Mouse (Mus musculus) spleen, adult 18-20 months (tissue): ENCODE measurements at regions not wholly inside any gene's neighbourhood (a gene's known extent, or its start where the extent isn't known, plus 50 kb on each side); places are given as distances from the start of the nearest gene placed in this dataset.

Source experiments
- DNase-seq, 2 experiments: peaks; one replicate each; pipeline ENCODE4 v3.0.0; 2022; ENCODE audit warnings: mixed read lengths in 2 of 2

DNA sequence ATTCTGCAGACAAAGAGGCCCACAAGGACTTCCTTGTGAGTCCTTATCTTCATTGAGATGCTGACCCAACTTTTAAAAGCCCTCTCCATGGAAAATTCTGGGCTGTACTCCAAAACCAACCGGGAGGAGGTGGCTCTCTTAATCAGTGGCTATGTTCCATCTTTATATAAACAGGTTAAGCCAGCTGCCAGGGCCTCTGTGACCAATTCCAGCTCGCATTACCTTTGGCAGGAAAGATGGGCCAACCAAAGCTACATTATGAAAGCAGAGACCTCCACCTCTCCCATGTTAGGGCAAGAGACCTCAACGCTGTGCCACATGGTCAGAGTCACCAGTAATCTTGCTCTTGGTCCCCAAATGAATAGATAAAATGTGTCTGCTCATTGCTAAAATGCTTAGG is 192.0 kb upstream of the Cited2 start:
- no peak for DNase-seq

- DNase-seq = no peak
Measured at GRCm38 (mm10) chr10:17538944-17539533, 184.0 kb upstream of the Cited2 start.

- DNase-seq = no peak
Measured at GRCm38 (mm10) chr10:17540404-17541375, 182.3 kb upstream of the Cited2 start.

DNA sequence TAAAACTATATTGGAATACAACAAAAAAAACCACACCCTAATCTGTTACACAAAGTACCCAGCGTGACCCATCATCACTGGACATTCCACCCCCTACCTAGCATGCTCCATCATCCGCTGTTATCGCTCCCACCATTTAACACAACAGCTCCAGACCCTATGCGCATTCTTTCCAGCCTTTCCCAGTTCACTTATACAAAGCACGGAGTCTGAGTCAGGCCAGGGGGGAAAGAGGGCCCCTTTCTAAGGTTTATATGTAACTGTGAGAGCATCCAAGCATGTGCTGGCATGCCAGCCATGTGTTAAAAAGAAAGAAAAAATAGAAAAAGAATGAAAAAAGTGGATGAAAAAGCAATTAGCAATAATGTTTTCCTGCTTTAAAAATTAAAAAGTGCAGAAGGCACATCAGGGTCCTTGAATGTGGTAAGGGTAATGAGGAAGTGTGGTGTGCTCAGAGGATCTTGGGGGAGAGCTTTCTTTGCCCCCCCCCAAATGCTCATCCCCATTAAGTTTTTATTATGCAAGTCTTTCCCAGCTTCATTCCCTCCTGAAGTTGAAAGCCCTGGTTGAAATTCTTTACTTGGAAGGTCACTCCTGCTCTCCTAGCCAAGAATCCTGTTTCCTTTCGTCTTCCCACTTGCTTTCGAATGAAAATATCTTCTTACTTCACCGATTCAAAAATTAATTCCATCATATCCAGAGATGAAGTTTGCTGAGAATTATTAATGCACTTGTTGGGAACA is 180.7 kb upstream of the Cited2 start:
- no peak for DNase-seq

- no peak for DNase-seq
Measured at GRCm38 (mm10) chr10:17542847-17543421, 180.1 kb upstream of the Cited2 start.

GRCm38 (mm10) chr10:17545291-17545690 is 177.7 kb upstream of the Cited2 start:
- no peak for DNase-seq

DNA sequence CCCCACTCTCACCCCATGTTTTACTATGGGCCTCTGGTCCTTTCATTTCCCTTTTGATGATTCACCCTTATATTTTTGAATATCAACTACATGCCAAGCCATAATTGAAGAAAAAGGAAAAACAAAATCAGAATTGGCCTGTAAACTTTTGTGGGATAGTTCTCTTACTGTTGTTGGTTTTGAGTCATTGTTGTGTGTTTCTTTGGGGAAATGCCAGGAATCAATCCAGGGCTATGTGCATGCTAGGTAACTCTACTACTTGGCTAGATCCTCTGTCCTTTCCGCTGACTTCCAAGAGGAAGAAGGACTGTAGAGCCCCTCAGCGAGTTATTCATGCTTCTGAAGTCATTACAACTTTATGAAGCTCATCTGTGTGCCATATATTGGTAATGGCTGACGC is 175.0 kb upstream of the Cited2 start:
- DNase-seq = no peak

GRCm38 (mm10) chr10:17548629-17549580 is 174.1 kb upstream of the Cited2 start:
- no peak for DNase-seq

DNA sequence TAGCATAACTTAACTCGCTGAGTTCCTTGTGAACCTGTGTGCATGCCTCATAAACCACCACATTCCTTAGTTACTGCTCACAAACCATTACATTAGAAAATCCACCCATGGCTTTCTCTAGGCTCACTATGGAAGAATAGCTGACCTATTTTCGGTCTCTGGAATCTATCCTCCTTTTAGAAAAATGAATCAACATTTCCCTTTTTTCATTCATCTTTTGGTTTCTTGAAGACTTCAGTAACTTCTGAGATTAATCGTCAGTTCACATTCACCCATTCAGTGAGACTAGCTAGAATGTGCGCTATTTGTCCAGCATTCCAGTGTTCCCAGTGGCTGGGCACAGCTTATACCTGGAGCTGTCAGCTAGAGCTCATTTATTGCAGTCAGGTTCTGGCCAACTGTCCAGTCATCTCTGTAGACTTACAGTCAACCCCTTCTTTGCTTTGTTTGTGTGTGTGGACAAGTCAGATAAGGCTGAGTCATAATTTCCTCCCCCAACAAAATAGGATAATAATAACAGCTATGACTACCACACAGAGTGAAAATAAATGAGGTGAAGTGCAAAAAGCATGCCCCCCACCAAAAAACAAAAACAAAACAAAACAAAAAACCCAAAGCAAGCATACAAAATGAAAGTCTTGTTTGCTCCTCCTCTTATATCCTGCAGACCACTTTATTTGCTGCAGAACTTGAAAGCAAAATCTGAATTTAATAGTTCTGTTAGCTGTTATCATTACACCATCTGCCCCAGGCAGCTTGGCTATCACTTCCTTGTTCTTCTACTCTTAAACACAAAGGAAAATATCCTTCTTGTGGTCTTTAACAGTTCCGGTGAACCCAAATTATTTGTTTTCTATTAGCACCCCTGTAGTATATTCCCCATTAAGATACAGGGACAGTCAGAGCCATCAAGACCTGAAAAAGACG is 173.0 kb upstream of the Cited2 start:
- no peak for DNase-seq

GRCm38 (mm10) chr10:17550638-17551013 is 172.4 kb upstream of the Cited2 start:
- no peak for DNase-seq

- no peak for DNase-seq
Measured at GRCm38 (mm10) chr10:17551869-17552268, 171.1 kb upstream of the Cited2 start.

DNA sequence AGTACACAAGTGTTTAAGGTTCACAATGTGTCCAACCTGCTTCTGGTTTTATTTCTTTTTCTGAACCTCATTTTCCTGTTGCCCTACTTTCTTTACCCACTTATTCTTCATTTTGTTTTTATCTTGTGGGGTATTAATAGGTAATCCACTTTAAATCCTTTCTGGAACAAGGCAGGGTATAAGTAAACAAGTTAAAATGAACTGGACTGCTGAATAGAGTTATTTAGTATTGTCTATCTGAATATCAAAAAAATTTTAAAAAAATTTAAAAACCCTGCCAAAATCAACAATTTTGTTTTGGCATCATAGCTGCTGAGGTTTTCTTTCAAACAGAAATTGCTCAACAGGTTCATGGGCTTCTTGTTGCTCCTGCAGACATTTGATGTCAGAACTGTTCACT is 170.7 kb upstream of the Cited2 start:
- no peak for DNase-seq

DNA sequence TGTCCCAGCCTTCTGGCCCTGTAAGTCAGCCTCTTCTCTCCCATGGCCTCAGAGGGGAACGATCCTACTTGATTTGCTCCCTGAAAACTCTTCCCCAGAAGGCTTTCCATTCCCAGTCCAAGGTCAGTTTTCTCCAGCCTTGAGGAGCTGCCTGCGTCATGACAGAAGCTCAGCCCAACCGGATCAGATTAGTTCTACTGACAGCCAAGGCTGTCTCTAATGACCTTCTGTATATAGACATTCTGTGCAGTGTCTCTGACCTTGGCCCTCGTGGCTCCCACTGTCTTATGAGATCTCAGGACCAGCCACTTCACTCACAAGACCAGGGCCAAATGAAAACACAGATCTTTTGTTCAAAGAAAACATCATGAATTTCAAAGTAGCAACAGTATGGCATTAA is 166.6 kb upstream of the Cited2 start:
- DNase-seq = no peak

DNA sequence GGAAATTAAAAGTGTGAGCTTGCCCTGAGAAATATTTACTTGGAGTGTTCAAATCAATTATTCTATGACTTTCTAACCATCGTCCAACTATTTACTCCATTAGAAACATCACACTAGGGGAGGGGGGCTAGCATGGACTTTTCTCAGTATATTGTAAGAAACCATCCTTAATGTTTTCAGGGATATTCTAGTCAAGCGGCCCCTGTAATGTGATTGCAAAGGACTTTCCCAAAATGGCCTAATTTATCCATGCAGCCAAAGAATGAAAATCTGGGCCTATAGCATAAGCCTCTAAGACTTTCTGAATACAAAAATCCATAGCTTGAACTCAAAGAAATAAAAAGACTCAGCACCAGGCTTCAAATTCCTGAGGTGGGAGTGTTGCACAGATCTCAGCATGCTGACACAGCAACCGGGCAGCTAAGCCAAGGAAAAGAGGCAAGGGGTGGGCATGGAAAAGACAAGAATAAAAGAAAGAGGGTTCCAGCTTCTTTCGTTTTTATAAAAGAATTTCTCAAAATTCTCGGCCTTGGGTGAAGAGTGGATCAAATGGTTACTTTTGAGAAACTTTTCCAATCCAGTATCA is 163.6 kb upstream of the Cited2 start:
- DNase-seq = no peak

- DNase-seq = no peak
Measured at GRCm38 (mm10) chr10:17559980-17560379, 163.0 kb upstream of the Cited2 start.

GRCm38 (mm10) chr10:17561466-17561865 is 161.6 kb upstream of the Cited2 start:
- DNase-seq = no peak

GRCm38 (mm10) chr10:17561977-17562376 is 161.0 kb upstream of the Cited2 start:
- DNase-seq = no peak

- no peak for DNase-seq
Measured at GRCm38 (mm10) chr10:17562410-17563350, 160.3 kb upstream of the Cited2 start.

DNA sequence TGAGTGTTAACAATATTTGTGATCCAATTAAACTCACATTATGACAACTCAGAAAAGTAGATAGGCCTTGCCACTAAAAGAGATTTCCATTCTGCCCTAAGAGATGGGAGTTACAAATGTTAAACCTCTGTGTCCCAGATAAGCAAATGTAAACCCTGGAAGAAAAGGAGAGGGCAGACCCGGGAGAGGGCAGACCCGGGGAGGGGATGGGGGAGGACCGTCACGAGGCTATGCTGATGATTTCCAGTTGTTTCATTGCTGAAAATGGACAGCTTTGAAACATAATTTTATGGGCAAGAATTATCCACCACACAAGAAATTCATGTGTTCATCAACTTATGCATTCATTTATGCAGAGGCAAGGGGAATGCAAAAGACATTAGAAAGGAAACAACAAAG is 159.7 kb upstream of the Cited2 start:
- no peak for DNase-seq
